Mouse (Mus musculus) lung, adult 2 months (tissue): ENCODE data around the gene Prdx1. TPM values are rescaled to one million over a fixed set of nuclear protein-coding genes. Genes with fewer than 3 reads are reported as not detected.
A peak's percentile ranks its signal among the peaks of the same experiment; 100 is the strongest.
"Not testable (repeated sequence)": the region's sequence is repeated elsewhere in the genome, so short reads cannot be mapped to it uniquely, and the experiment has no call there.

Source experiments
- DNase-seq: peaks from one replicate; pipeline ENCODE4 v3.0.0; 2022
- H3K4me1 ChIP-seq: fragments of 200-500 bp; 2 replicates; pipeline ENCODE4 v1.6.1; 2011; ENCODE audit warnings: low read length; ENCODE audit not compliant: control insufficient read depth, insufficient read depth
- H3K4me3 ChIP-seq: fragments of 200-500 bp; replicated peaks from 2 replicates; pipeline ENCODE3; 2011; ENCODE audit warnings: low read depth, mild to moderate bottlenecking, control low read depth, low read length; ENCODE audit errors: extremely low read depth
- CTCF ChIP-seq: fragments of 200-500 bp; IDR thresholded peaks from 2 replicates; pipeline ENCODE4 v1.5.1; 2011; ENCODE audit warnings: mild to moderate bottlenecking, low read length, control low read depth; ENCODE audit not compliant: insufficient read depth
- POLR2A ChIP-seq: fragments of 200-500 bp; IDR thresholded peaks from 2 replicates; pipeline ENCODE4 v1.6.1; 2011; ENCODE audit warnings: low read depth, mild to moderate bottlenecking, control low read depth, low read length, borderline replicate concordance; ENCODE audit errors: extremely low read depth
- WGBS: fragments of 180-500 bp; shearing (Covaris S2); methylation state at CpG from one replicate; pipeline ENCODE4 v1.1.7; 2018; 5-methylcytosine and 5-hydroxymethylcytosine counted together
- polyA plus RNA-seq: library from polyadenylated mRNA; depleted of rRNA; stranded (reverse); fragments of >200 nt; gene quantifications from 2 replicates; pipeline ENCODE4 v1.2.3, GENCODE M21; 2012

Gene Prdx1
- polyA plus RNA-seq, 1 experiment, result 179 TPM

DNA sequence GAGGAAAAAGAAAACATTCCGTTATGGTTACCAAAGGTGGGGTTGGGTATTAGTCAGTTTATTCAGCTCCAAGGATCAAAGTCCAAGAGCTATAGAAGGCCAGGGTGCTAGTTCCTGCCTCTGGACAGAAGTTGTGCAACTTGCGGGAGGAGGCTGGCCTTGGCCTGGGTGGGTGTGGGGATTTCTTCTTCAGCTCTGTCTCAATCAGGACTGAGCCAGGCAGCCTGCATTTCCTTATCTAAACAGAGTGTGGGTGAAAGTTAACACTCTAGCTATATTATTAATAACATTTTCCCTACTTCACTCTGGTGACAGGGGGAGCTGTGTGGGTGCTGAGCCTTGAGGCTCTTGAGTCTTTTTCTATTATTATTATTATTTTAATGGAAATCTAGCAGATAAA lies 12.6 kb upstream of the Prdx1 start:
- Histone ChIP-seq H3K4me1 (no peaks in the 10 kb centered on the region), H3K4me3 (no peak overlapping the region)
- peak; percentile 49 for DNase-seq
- no peak for TF ChIP-seq CTCF
- TF ChIP-seq POLR2A, result no peak
- 29% methylated on average over 2 of the region's 2 CpGs for WGBS

DNA sequence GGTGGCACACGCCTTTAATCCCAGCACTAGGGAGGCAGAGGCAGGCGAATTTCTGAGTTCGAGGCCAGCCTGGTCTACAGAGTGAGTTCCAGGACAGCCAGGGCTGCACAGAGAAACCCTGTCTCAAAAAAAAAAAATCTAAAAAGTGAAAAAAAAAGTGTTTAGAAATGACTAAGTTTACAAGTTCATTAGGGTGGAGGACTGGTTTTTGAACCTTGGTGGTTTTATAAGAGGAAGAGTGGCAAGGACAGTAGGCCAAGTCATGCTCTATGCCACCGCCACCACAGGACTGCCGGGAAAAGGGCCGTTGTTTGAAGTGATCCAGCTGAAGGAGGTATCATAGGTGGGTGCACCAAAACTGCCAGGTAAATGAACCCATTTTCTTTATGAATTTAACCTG lies 10.6 kb upstream of the Prdx1 start:
- DNase-seq, result not testable (repeated sequence)
- 84% methylated on average over 6 of the region's 6 CpGs for WGBS

DNA sequence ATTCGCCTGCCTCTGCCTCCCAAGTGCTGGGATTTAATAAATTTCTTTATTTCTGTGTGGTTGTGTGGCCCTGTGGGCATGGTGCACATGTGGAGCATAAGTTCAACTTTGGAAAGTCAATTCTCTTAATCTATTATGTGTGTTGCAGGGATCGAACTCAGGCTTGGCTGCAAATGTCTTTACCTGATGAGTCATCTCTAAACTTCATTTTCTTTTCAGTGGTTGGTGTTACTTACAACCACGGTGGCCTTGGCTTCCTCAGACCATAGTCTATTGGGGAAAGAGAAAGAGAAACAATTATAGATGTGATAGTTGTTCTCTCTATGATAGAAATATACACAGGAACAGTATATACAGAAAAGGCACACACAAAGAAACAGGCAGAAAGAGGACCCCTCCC lies 9.3 kb upstream of the Prdx1 start:
- no peak for DNase-seq
- no peak for TF ChIP-seq POLR2A
- TF ChIP-seq CTCF, result no peak
- Histone ChIP-seq H3K4me3 (no peak overlapping the region), H3K4me1 (no peaks in the 10 kb centered on the region)
- 76% methylated on average over 3 of the region's 3 CpGs for WGBS

More for the DNA sequence above, 10.6 kb upstream of the Prdx1 start:
- H3K4me1 ChIP-seq, H3K4me3 ChIP-seq: not testable (repeated sequence)

DNA sequence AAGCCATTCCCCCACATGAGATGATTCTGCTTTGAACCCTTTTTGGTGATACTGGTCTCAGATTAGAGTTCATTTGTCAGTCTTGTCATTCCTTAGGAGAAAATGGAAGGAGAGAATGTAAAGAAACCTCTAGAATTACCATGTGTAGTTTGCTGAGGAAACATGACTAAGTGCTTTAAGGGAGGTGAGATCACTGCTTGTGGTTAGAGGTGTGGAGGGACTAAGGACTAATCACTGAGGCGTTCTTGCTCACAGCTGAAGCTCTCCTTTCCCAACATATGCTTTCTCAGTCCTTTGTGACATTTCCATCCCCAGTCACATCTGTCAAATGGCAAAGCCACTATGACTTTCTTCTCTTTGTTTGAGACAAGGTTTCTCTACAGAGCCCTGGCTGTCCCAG lies 7.5 kb upstream of the Prdx1 start:
- no peaks in the 10 kb centered on the region for H3K4me1 ChIP-seq
- no peak for DNase-seq
- no peak for TF ChIP-seq POLR2A
- no peak for TF ChIP-seq CTCF
- H3K4me3 ChIP-seq, result no peak overlapping the region
- WGBS, result 65% methylated on average over 1 of the region's 1 CpGs

DNA sequence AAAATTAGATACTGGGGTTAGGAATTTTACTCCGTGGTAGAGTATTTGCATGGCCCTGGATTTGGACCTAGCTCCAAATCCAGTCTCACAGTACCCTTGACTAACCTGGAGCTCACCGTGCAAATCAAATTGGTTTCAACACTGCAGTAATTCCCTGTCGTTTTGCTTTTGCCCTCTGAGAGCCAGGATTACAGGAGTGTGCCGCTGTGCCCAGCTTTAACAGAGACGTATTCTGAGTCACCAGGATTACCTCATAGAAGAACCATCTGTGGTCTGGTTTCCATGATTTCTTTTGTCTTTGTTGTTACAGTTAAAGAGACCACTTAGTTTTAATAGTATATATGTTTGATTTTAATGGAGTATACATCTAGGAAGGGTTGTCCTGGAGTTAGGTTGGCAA lies 6.2 kb upstream of the Prdx1 start:
- TF ChIP-seq CTCF, result no peak
- no peak for TF ChIP-seq POLR2A

DNA sequence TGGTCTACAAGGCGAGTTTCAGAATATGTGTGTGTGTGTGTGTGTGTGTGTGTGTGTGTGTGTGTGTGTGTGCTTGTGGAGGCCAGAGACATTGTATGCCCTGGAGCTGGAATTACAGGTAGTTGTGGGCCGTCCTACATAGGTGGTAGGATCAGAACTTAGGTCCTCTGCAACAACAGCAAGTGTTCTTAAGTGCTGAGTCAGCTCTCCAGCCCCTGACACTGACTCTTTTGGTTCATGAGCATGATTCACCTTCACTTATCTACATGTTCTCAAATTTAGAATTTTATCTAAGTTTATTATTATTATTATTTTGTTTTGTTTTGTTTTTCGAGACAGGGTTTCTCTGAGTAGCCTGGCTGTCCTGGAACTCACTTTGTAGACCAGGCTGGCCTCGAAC lies 4.8 kb upstream of the Prdx1 start:
- H3K4me3 ChIP-seq, DNase-seq, H3K4me1 ChIP-seq: not testable (repeated sequence)
- 94% methylated on average over 4 of the region's 4 CpGs for WGBS

More for the DNA sequence above, 6.2 kb upstream of the Prdx1 start:
- no peak overlapping the region for H3K4me3 ChIP-seq
- no peaks in the 10 kb centered on the region for H3K4me1 ChIP-seq
- WGBS, result 52% methylated on average over 5 of the region's 5 CpGs
- DNase-seq, result no peak

DNA sequence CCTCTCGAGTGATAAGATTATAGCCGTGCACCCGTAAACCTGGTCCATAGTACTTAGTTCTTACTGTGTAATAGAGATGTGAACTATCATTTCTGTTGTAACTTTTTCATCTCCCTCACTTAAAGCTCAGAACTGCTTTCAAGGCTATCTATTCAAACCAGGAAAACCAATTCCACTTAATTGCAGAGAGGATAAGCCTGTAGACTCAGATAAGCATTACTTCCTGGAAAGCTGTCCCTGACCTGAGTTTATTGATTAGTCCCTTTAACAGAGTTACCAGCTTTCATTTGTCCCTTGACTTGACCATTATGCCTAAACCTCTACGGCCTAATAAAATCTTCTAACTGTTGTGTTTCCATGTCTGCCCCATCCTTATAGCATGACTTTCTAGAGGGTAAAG lies 1.4 kb upstream of the Prdx1 start:
- Histone ChIP-seq H3K4me3 (no peak overlapping the region), H3K4me1 (peaks cover 9% of the 10 kb centered on the region)
- no peak for DNase-seq
- TF ChIP-seq POLR2A (no peak), CTCF (no peak)
- WGBS, result 81% methylated on average over 4 of the region's 4 CpGs

DNA sequence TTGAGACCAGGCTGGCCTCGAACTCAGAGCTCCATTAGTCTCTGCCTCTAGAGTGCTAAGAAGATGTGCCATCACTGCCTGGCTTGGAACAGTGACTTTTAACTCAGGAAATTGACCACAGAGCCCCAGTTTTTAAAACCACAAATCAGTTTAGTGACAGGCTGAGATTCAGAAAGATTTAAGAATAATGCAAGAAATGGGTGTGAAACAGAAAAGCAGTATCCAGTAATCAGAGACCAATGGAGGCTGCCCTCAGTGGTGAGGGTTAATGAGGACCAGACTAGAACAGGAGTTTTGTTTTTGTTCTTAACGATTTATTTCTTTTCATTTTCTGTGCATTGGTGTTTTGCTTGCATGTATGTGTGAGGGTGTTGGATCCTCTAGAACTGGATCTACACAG lies 679 bp upstream of the Prdx1 start:
- TF ChIP-seq CTCF (no peak), POLR2A (no peak)
- Histone ChIP-seq H3K4me1 (peaks cover 10% of the 10 kb centered on the region), H3K4me3 (peak overlapping the region; percentile 88)
- WGBS, result 75% methylated on average over 2 of the region's 2 CpGs
- no peak for DNase-seq

DNA sequence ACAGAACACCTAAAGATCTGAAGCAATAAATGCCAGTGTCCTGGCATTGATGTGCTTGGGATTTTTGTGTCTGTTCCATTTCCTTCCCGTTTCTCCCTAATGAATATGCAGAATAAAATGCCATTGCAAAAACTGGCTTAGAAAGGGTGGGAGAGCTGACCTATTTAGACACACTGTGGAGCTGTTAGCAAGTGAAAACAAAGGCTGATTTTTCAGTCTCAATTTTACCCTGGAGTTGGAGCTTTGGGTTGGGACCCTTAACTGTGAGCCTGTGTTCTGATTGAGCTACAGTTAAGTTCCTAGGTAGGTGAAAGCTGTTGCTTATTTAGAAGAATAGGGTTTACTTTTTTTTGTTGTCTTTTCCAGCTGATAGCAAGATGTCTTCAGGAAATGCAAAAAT lies 1.7 kb downstream of the Prdx1 start:
- no peak overlapping the region for H3K4me3 ChIP-seq
- WGBS, result 6% methylated on average over 1 of the region's 1 CpGs
- H3K4me1 ChIP-seq, result peaks cover 13% of the 10 kb centered on the region

DNA sequence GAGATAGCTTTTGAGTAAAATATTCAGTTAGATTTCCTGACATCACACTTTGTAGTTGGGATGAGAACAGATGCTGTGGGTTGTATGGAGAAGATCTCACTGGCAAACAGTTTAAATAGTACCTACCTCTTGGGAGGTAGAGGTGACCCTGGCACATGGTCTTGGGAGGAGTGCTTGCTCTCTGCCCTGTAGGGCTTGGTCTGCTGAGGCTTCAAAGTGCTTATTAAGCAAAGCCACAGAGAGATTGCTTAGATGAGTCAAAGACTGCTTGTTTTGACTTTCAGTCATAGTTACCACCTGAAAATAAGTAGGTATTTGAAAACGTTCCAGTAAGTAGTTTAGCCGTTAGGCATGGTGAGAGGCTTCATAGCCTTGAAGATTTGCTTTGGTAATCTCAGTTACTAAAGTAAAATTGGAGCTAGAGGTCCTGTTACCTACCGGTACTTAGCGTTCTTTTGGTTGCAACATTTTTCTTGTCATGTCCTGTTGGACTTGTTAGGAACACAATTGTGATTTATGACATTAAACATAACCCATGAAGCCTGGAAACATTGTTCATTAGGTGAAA lies 4.0 kb downstream of the Prdx1 start:
- H3K4me1 ChIP-seq, result peaks cover 13% of the 10 kb centered on the region
- DNase-seq, result no peak
- 61% methylated on average over 4 of the region's 4 CpGs for WGBS
- no peak for TF ChIP-seq POLR2A
- TF ChIP-seq CTCF, result no peak
- H3K4me3 ChIP-seq, result no peak overlapping the region

More for the DNA sequence above, 1.7 kb downstream of the Prdx1 start:
- DNase-seq, result no peak
- no peak for TF ChIP-seq POLR2A
- no peak for TF ChIP-seq CTCF

DNA sequence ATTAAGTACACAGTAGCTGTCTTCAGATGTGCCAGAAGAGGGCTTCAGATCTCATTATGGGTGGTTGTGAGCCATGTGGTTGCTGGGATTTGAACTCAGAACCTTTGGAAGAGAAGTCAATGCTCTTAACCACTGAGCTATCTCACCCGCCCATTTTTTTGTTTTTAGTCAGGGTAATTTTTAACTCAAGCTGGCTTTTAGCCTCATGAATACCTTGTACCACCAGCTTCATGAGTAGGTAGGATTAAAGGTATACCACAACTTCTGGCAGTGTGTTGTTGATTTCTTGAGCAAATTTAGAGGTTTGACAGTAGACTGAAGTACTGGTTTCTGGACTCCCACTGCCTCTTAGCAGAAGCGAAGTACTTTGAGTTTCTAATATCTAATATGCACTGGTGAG lies 6.8 kb downstream of the Prdx1 start:
- Histone ChIP-seq H3K4me3 (no peak overlapping the region), H3K4me1 (peaks cover 7% of the 10 kb centered on the region)
- no peak for DNase-seq
- TF ChIP-seq POLR2A (no peak), CTCF (no peak)
- WGBS, result 80% methylated on average over 2 of the region's 2 CpGs
